Mouse (Mus musculus) myocyte (in vitro differentiated cells): ENCODE results near the gene Phldb3. TPM values are rescaled to one million over a fixed set of nuclear protein-coding genes. Genes with fewer than 3 reads are reported as not detected.

Experiments used
- H3K27me3 ChIP-seq: one replicate; pipeline ENCODE4 v1.6.1; 2011; ENCODE audit not compliant: control insufficient read depth, insufficient read depth, insufficient read length
- H3K36me3 ChIP-seq: one replicate; pipeline ENCODE4 v1.6.1; 2011; ENCODE audit not compliant: control insufficient read depth, insufficient read depth
- H3K4me2 ChIP-seq: one replicate; pipeline ENCODE4 v1.6.1; 2011; ENCODE audit warnings: low read depth, control low read depth
- H3K4me3 ChIP-seq: one replicate; pipeline ENCODE4 v1.5.1; 2011; ENCODE audit warnings: mild to moderate bottlenecking, control low read depth, moderate library complexity
- H3K79me2 ChIP-seq: one replicate; pipeline ENCODE4 v1.6.1; 2011; ENCODE audit not compliant: control insufficient read depth, insufficient read depth
- H3ac ChIP-seq: one replicate; pipeline ENCODE4 v1.6.1; 2011; ENCODE audit not compliant: control insufficient read depth, insufficient read length
- CEBPB ChIP-seq: IDR thresholded peaks from 2 replicates; pipeline ENCODE4 v1.6.1; 2011; ENCODE audit warnings: mild to moderate bottlenecking, moderate library complexity; ENCODE audit not compliant: poor library complexity, insufficient read depth, severe bottlenecking
- E2F4 ChIP-seq: IDR thresholded peaks from one replicate; pipeline ENCODE4 v1.6.1; 2011; ENCODE audit warnings: mild to moderate bottlenecking, control low read depth, moderate library complexity; ENCODE audit not compliant: insufficient read depth
- MAX ChIP-seq: IDR thresholded peaks from one replicate; pipeline ENCODE4 v1.6.1; 2011; ENCODE audit warnings: low read depth, mild to moderate bottlenecking, control low read depth
- MYOD1 ChIP-seq, 3 experiments: IDR thresholded peaks; one replicate each; pipeline ENCODE4 v1.6.1; 2011; ENCODE audit warnings: control low read depth in 2 of 3, low read depth in 2 of 3, mild to moderate bottlenecking in 2 of 3, moderate library complexity in 1 of 3; ENCODE audit not compliant: insufficient read length in 2 of 3, control insufficient read depth in 1 of 3
- MYOG ChIP-seq, 3 experiments: IDR thresholded peaks; one replicate each; pipeline ENCODE4 v1.6.1; 2011; ENCODE audit warnings: control low read depth in 2 of 3, low read depth in 2 of 3, mild to moderate bottlenecking in 2 of 3; ENCODE audit not compliant: insufficient read length in 2 of 3, control insufficient read depth in 1 of 3, insufficient read depth in 1 of 3
- POLR2A ChIP-seq: IDR thresholded peaks from one replicate; pipeline ENCODE4 v1.6.1; 2011; ENCODE audit warnings: low read depth, mild to moderate bottlenecking, control low read depth, moderate library complexity; ENCODE audit not compliant: insufficient read length
- POLR2AphosphoS2 ChIP-seq: IDR thresholded peaks from one replicate; pipeline ENCODE4 v1.6.1; 2011; ENCODE audit warnings: low read depth, control low read depth; ENCODE audit not compliant: insufficient read length
- REST ChIP-seq: IDR thresholded peaks from one replicate; pipeline ENCODE4 v1.6.1; 2011; ENCODE audit warnings: mild to moderate bottlenecking, control low read depth, moderate library complexity; ENCODE audit not compliant: insufficient read depth, insufficient read length
- SRF ChIP-seq: IDR thresholded peaks from one replicate; pipeline ENCODE4 v1.6.1; 2011; ENCODE audit warnings: low read depth; ENCODE audit not compliant: control insufficient read depth, insufficient read length
- TCF12 ChIP-seq: IDR thresholded peaks from one replicate; pipeline ENCODE4 v1.6.1; 2011; ENCODE audit warnings: mild to moderate bottlenecking, control low read depth; ENCODE audit not compliant: poor library complexity, insufficient read depth, severe bottlenecking
- TCF3 ChIP-seq: IDR thresholded peaks from one replicate; pipeline ENCODE4 v1.6.1; 2011; ENCODE audit warnings: low read depth, control low read depth; ENCODE audit not compliant: insufficient read length
- USF1 ChIP-seq: IDR thresholded peaks from one replicate; pipeline ENCODE4 v1.6.1; 2011; ENCODE audit warnings: low read depth, mild to moderate bottlenecking, control low read depth, moderate library complexity
- polyA plus RNA-seq: library from polyadenylated mRNA; unstranded; fragments of >200 nt; fragmentation: generic; extraction: Trizol; gene quantifications from one replicate; pipeline ENCODE4 v1.2.1, GENCODE M21; 2012; ENCODE audit warnings: missing spikeins

The Phldb3 gene
- polyA plus RNA-seq, 1 experiment: 11.5 TPM

DNA sequence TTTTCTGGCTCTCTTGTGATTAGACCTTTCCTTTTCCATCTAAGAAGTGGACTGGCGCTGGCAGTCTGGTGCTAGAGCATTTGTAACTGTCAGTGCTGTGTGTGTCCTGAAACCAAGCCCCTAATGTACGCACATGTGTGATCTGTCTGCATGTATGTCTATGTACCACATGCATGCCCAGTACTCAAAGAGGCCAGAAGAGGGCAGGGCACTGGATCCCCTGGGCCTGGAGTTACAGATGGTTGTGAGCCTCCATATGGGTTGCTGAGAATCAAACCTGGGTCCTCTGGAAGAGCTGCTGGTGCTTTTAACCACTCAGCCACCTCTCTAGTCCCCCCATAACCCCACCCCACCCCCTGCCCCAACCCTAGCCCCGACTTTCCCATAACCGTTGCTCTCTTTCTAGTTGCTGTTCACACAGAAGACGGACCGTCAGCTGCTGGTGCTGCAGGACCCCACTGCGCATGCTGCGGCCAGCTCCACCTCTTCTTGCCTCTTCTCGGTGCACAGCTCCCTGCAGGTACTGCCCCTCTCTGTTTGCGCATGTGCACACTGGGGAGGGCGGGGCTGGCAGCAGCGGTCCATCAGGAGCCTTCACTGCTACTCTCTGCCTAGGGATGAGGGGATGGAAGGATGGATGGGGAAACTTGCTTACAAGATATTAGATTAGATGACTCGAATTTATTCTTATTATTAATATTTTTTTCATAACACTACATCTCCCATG is 9.3 kb downstream of the Phldb3 start:
- Histone ChIP-seq H3ac (no peak overlapping the region), H3K79me2 (no peaks in the 10 kb centered on the region), H3K4me3 (no peak overlapping the region), H3K4me2 (no peak overlapping the region), H3K36me3 (peaks cover 13% of the 10 kb centered on the region), H3K27me3 (no peaks in the 10 kb centered on the region)
- no peak for TF ChIP-seq MAX
- no peak for TF ChIP-seq MYOG (IDR thresholded peaks at IDR 0.05; ENCODE audit: control insufficient read depth in 1 of 3, insufficient read depth in 1 of 3, insufficient read length in 2 of 3, low read depth in 2 of 3)
- no peak for TF ChIP-seq POLR2AphosphoS2
- TF ChIP-seq SRF: no peak
- no peak for TF ChIP-seq USF1
- TF ChIP-seq TCF3: no peak
- TF ChIP-seq POLR2A: no peak
- no peak for TF ChIP-seq TCF12
- TF ChIP-seq REST: no peak
- TF ChIP-seq MYOD1 (IDR thresholded peaks at IDR 0.05; ENCODE audit: control insufficient read depth in 1 of 3, insufficient read length in 2 of 3, low read depth in 2 of 3): no peak
- TF ChIP-seq CEBPB: no peak
- no peak for TF ChIP-seq E2F4

DNA sequence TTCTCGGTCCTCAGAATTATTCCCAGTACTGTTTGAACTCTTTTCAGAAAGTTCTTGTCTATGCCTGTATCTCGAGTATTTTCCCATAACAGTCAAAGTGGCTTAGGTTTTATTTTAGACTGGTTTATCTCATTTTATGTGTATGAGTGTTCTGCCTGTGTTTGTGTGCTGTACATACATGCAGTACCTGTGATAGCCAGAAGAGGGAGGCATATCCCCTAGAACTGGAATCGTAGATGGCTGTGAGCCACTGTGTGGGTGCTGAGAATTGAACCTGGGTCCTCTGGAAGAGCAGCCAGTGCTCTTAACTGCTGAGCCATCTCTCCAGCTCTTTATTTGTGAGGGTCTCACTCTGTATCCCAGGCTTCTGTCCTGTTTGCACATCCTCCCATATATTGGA is 10.6 kb downstream of the Phldb3 start:
- Histone ChIP-seq H3K27me3 (no peaks in the 10 kb centered on the region), H3K79me2 (no peaks in the 10 kb centered on the region), H3K4me2 (no peak overlapping the region), H3K36me3 (peaks cover 13% of the 10 kb centered on the region), H3ac (no peak overlapping the region), H3K4me3 (no peak overlapping the region)
- no peak for TF ChIP-seq REST
- TF ChIP-seq POLR2A: no peak
- TF ChIP-seq POLR2AphosphoS2: no peak
- no peak for TF ChIP-seq CEBPB
- no peak for TF ChIP-seq MAX
- no peak for TF ChIP-seq E2F4
- TF ChIP-seq MYOD1 (IDR thresholded peaks at IDR 0.05; ENCODE audit: control insufficient read depth in 1 of 3, insufficient read length in 2 of 3, low read depth in 2 of 3): no peak

DNA sequence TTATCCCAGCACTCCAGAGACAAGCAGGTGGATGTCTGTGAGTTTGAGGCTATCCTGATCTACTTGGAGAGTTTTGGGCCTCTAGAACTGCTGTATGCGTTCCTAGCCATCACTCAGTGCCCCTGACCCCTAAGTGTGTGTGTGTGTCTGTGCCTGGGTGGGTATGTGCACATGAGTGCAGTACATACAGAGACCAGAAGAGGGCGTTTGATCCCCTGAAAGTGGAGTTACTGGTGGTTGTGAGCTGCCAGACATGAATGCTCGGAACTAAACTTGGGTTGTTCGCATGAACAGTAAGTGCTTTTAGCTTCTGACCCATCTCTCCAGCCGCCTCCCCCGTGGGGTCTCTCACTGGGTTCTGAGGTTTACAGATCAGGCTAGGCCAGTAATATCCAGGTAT is 12.4 kb downstream of the Phldb3 start:
- no peak for TF ChIP-seq POLR2AphosphoS2
- no peak for TF ChIP-seq REST
- no peak for TF ChIP-seq TCF3
- no peak for TF ChIP-seq MYOG (IDR thresholded peaks at IDR 0.05; ENCODE audit: control insufficient read depth in 1 of 3, insufficient read depth in 1 of 3, insufficient read length in 2 of 3, low read depth in 2 of 3)
- no peak for TF ChIP-seq MYOD1 (IDR thresholded peaks at IDR 0.05; ENCODE audit: control insufficient read depth in 1 of 3, insufficient read length in 2 of 3, low read depth in 2 of 3)
- TF ChIP-seq USF1: no peak
- no peak for TF ChIP-seq MAX
- TF ChIP-seq TCF12: no peak
- no peak for TF ChIP-seq E2F4
- no peak for TF ChIP-seq SRF
- TF ChIP-seq POLR2A: no peak
- no peak for TF ChIP-seq CEBPB
- Histone ChIP-seq H3K79me2 (no peaks in the 10 kb centered on the region), H3K4me3 (no peak overlapping the region), H3ac (no peak overlapping the region), H3K27me3 (no peaks in the 10 kb centered on the region), H3K4me2 (no peak overlapping the region), H3K36me3 (peaks cover 13% of the 10 kb centered on the region)

DNA sequence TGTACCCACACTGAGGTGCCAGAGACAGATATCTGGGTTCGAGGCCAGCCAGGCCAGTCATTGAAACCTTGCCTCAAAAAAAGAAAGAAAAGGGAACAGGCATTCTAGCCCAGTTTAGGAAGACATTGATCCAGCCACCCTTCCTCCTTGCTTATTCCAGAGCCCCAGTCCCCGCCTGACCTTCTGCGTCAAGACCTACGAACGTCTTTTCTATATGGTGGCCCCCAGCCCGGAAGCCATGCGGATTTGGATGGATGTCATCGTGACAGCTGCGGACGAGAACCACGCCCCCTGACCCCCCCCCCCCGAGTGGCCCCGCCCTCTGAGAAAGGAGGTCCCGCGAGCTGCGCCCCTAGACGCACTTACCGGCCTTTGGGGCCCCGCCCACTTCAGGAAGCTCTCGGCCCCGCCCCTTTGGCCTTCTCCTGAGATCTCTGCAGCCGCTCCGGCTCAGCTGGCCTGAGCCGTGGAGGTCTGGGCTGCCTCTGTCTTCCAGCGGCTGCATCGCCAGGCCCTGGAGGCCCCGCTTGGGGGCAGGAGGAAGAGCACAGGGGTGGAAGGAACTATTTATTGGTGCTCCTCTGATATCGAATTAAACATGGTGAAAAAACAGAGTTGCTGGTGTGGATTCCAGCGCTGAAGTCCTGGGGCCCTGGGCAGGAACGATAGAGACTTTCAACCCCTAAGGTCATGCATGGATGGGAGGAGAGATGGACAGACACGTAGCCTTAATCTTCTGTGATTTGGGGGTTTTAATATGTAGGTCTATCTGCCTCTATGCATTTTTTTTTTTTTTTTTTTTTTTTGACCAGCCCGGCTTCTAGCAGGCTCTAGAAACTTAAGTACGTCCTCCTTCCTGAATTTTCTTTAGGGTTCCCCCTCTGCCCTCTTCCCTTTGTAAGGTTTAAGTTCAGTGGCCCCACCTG is 18.4 kb downstream of the Phldb3 start:
- no peak overlapping the region for H3K4me2 ChIP-seq
- no peak overlapping the region for H3ac ChIP-seq
- TF ChIP-seq MYOG (IDR thresholded peaks at IDR 0.05; ENCODE audit: control insufficient read depth in 1 of 3, insufficient read depth in 1 of 3, insufficient read length in 2 of 3, low read depth in 2 of 3) (no peak), E2F4 (no peak), CEBPB (no peak), POLR2A (no peak)
- H3K4me3 ChIP-seq: no peak overlapping the region
- H3K36me3 ChIP-seq: no peaks in the 10 kb centered on the region
- H3K27me3 ChIP-seq: no peaks in the 10 kb centered on the region
- no peaks in the 10 kb centered on the region for H3K79me2 ChIP-seq
